Mouse (Mus musculus): ENCODE measurements around the gene Pex16. TPM values are rescaled to one million over a fixed set of nuclear protein-coding genes. Genes with fewer than 3 reads are reported as not detected.

Pex16 gene
- polyA plus RNA-seq, 1 experiment, result 21.0 TPM

DNA sequence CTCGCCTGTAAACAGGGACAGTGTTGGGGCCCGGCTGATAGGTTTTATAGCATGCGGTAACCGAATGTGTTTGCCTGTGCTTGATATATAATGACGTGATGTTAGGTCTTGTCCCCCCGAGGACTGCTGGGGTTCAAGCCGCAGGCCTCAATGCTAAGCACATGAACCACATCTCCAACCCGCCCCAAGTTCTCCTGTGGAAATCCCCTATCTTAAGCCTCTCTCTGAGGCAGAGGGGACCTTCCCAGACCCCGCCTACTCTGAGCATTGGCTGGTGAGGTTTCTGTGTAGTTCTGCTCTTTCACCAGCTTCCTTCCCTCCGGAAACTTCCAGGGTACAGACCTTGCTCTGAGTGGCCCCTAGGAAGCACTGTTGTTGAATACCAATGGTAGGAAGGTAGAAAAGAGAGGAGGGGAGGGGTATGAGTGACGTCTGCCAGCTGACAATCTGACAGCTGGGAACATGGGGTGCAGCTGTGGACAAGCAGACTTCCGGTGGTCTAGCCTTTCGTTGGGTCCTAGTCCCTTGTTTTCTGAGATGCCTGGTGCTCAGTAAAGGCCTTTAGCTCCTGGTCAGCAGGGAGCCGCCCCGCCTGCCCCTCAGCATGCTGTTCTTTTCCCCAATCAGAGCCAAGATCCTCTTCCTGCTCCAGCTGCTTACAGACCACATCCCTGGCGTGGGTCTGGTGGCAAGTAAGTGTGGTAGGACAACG lies 5.5 kb downstream of the Pex16 start:
- Histone ChIP-seq H3ac (ENCODE audit: control insufficient read depth, insufficient read length, low read depth) (no peak overlapping the region), H3K4me3 (ENCODE audit: insufficient read depth, poor library complexity, severe bottlenecking) (no peak overlapping the region), H3K79me3 (ENCODE audit: low read depth) (peaks cover 2% of the 10 kb centered on the region), H3K27me3 (ENCODE audit: control insufficient read depth, insufficient read depth, insufficient read length) (no peaks in the 10 kb centered on the region), H3K36me3 (ENCODE audit: control insufficient read depth, insufficient read depth) (peaks cover 26% of the 10 kb centered on the region), H3K79me2 (ENCODE audit: control insufficient read depth, insufficient read depth) (peaks cover 20% of the 10 kb centered on the region)
- TF ChIP-seq MAX (IDR thresholded peaks at IDR 0.05) (no peak), USF1 (IDR thresholded peaks at IDR 0.05; ENCODE audit: low read depth) (no peak), FOSL1 (IDR thresholded peaks at IDR 0.05; ENCODE audit: insufficient read depth, low read length, poor library complexity, severe bottlenecking) (no peak), CTCF (IDR thresholded peaks at IDR 0.05; ENCODE audit: control insufficient read depth, insufficient read depth, insufficient read length) (no peak), CEBPB (IDR thresholded peaks at IDR 0.05; ENCODE audit: low read depth) (no peak), MYOD1 (IDR thresholded peaks at IDR 0.05; ENCODE audit: control insufficient read depth, insufficient read length, low read depth) (no peak), MYOG (IDR thresholded peaks at IDR 0.05; ENCODE audit: control insufficient read depth, extremely low read depth, insufficient read length) (no peak)

DNA sequence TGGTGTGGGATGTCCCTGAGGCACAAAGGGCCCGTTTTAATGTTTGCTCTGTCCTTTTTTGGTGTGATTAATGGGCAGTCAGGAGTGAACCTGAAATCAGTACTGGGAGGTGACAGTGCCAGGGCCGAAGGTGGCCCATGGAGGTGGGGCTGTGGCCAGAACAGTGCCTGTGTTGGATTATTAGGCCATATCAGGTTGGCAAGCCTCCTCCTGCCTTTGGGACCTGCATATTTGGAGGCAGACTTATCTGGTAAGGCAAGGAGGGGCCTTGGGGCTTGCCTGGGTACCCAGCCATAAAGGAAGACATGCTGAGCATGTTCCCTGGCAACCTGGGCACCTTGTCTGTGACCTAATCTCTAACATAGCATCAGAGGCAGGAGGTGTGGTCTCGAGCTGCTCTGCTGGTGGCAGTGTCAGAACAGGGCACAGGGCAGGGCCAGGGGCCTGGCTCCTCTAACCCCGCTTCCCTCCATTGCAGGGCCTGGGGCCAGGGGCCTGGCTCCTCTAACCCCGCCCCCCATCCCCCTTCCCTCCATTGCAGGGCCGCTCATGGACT lies 6.1 kb downstream of the Pex16 start:
- TF ChIP-seq CTCF (IDR thresholded peaks at IDR 0.05; ENCODE audit: control insufficient read depth, insufficient read depth, insufficient read length) (no peak), CEBPB (IDR thresholded peaks at IDR 0.05; ENCODE audit: low read depth) (no peak), MYOG (IDR thresholded peaks at IDR 0.05; ENCODE audit: control insufficient read depth, extremely low read depth, insufficient read length) (no peak), MYOD1 (IDR thresholded peaks at IDR 0.05; ENCODE audit: control insufficient read depth, insufficient read length, low read depth) (no peak), MAX (IDR thresholded peaks at IDR 0.05) (no peak)
- H3K36me3 ChIP-seq (ENCODE audit: control insufficient read depth, insufficient read depth), result peaks cover 26% of the 10 kb centered on the region
- H3K79me3 ChIP-seq (ENCODE audit: low read depth), result peaks cover 2% of the 10 kb centered on the region
- peaks cover 17% of the 10 kb centered on the region for H3K79me2 ChIP-seq (ENCODE audit: control insufficient read depth, insufficient read depth)
- H3K27me3 ChIP-seq (ENCODE audit: control insufficient read depth, insufficient read depth, insufficient read length), result no peaks in the 10 kb centered on the region
- H3K4me3 ChIP-seq (ENCODE audit: insufficient read depth, poor library complexity, severe bottlenecking), result no peak overlapping the region
- H3ac ChIP-seq (ENCODE audit: control insufficient read depth, insufficient read length, low read depth), result no peak overlapping the region

DNA sequence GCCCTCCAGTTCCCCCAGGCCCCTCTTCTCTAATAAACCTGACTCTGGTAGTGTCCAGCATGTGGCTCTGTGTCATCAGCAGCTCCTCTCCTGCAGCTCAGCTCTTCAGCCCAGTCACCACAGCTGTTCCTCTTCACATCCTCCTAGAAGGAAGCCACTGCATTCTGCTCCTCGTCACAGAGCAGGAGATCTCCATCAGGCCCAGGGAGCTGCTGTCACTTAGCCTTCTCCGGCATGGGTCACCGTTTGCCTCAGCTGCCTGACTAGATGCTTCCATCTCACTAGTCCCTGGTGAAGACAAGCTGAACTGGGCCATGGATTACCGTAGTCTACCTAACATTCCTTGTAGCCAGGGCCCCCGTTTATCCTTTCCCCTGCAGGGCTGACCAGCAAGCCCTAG lies 6.7 kb downstream of the Pex16 start:
- Histone ChIP-seq H3K79me3 (ENCODE audit: low read depth) (peaks cover under 1% of the 10 kb centered on the region), H3K4me3 (ENCODE audit: insufficient read depth, poor library complexity, severe bottlenecking) (no peak overlapping the region), H3K27me3 (ENCODE audit: control insufficient read depth, insufficient read depth, insufficient read length) (no peaks in the 10 kb centered on the region), H3ac (ENCODE audit: control insufficient read depth, insufficient read length, low read depth) (no peak overlapping the region), H3K36me3 (ENCODE audit: control insufficient read depth, insufficient read depth) (peaks cover 26% of the 10 kb centered on the region), H3K79me2 (ENCODE audit: control insufficient read depth, insufficient read depth) (peaks cover 11% of the 10 kb centered on the region)
- TF ChIP-seq FOSL1 (IDR thresholded peaks at IDR 0.05; ENCODE audit: insufficient read depth, low read length, poor library complexity, severe bottlenecking) (no peak), MYOG (IDR thresholded peaks at IDR 0.05; ENCODE audit: control insufficient read depth, extremely low read depth, insufficient read length) (no peak), MAX (IDR thresholded peaks at IDR 0.05) (no peak), CTCF (IDR thresholded peaks at IDR 0.05; ENCODE audit: control insufficient read depth, insufficient read depth, insufficient read length) (no peak), CEBPB (IDR thresholded peaks at IDR 0.05; ENCODE audit: low read depth) (no peak), MYOD1 (IDR thresholded peaks at IDR 0.05; ENCODE audit: control insufficient read depth, insufficient read length, low read depth) (no peak), USF1 (IDR thresholded peaks at IDR 0.05; ENCODE audit: low read depth) (no peak)

GRCm38 (mm10) chr2:92381901-92382588 lies 7.6 kb downstream of the Pex16 start, which contains the start of gene 1700029I15Rik:
Gene 1700029I15Rik (plus strand): TSS chr2:92382538.
- no peak within 1 kb of the TSS for H3K4me3 ChIP-seq (ENCODE audit: insufficient read depth, poor library complexity, severe bottlenecking)
- no peak within 1 kb of the TSS for H3ac ChIP-seq (ENCODE audit: control insufficient read depth, insufficient read length, low read depth)
- no peaks in the 10 kb centered on the region for H3K27me3 ChIP-seq (ENCODE audit: control insufficient read depth, insufficient read depth, insufficient read length)
- H3K79me3 ChIP-seq (ENCODE audit: low read depth), result no peaks in the 10 kb centered on the region
- peaks cover 3% of the 10 kb centered on the region for H3K79me2 ChIP-seq (ENCODE audit: control insufficient read depth, insufficient read depth)
- H3K36me3 ChIP-seq (ENCODE audit: control insufficient read depth, insufficient read depth), result peaks cover 26% of the 10 kb centered on the region
- TF ChIP-seq MYOD1 (IDR thresholded peaks at IDR 0.05; ENCODE audit: control insufficient read depth, insufficient read length, low read depth) (no peak), MYOG (IDR thresholded peaks at IDR 0.05; ENCODE audit: control insufficient read depth, extremely low read depth, insufficient read length) (no peak), CEBPB (IDR thresholded peaks at IDR 0.05; ENCODE audit: low read depth) (no peak), CTCF (IDR thresholded peaks at IDR 0.05; ENCODE audit: control insufficient read depth, insufficient read depth, insufficient read length) (no peak), MAX (IDR thresholded peaks at IDR 0.05) (no peak), FOSL1 (IDR thresholded peaks at IDR 0.05; ENCODE audit: insufficient read depth, low read length, poor library complexity, severe bottlenecking) (no peak), USF1 (IDR thresholded peaks at IDR 0.05; ENCODE audit: low read depth) (no peak)

DNA sequence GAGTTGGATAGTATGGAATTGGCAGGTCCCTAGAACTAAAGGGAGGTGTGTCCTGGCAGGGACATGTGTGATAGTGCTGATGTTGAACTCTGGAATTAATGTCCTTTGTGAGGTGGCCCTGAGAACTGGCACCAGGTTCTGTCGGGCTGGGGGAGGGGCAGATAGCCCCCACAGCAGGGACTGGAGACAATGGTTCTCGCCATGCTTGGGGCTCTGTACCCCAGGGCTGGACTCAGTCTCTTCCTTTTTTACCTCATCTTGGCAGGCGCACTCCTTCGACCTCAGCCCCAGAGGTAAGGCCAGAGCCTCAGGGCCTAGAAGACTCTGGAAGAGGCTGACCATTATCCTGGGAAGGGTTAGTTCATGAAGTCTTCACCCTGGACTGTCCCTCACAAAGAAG lies 8.3 kb downstream of the Pex16 start:
- H3K36me3 ChIP-seq (ENCODE audit: control insufficient read depth, insufficient read depth), result peaks cover 26% of the 10 kb centered on the region
- no peaks in the 10 kb centered on the region for H3K79me2 ChIP-seq (ENCODE audit: control insufficient read depth, insufficient read depth)

More for the DNA sequence above, 8.3 kb downstream of the Pex16 start:
- H3ac ChIP-seq (ENCODE audit: control insufficient read depth, insufficient read length, low read depth), result no peak overlapping the region
- H3K4me3 ChIP-seq (ENCODE audit: insufficient read depth, poor library complexity, severe bottlenecking), result no peak overlapping the region
- no peaks in the 10 kb centered on the region for H3K79me3 ChIP-seq (ENCODE audit: low read depth)
- TF ChIP-seq FOSL1 (IDR thresholded peaks at IDR 0.05; ENCODE audit: insufficient read depth, low read length, poor library complexity, severe bottlenecking), result no peak
- no peak for TF ChIP-seq MYOD1 (IDR thresholded peaks at IDR 0.05; ENCODE audit: control insufficient read depth, insufficient read length, low read depth)
- TF ChIP-seq CEBPB (IDR thresholded peaks at IDR 0.05; ENCODE audit: low read depth), result no peak
- no peak for TF ChIP-seq CTCF (IDR thresholded peaks at IDR 0.05; ENCODE audit: control insufficient read depth, insufficient read depth, insufficient read length)
- no peak for TF ChIP-seq MAX (IDR thresholded peaks at IDR 0.05)
- TF ChIP-seq USF1 (IDR thresholded peaks at IDR 0.05; ENCODE audit: low read depth), result no peak
- TF ChIP-seq MYOG (IDR thresholded peaks at IDR 0.05; ENCODE audit: control insufficient read depth, extremely low read depth, insufficient read length), result no peak
- H3K27me3 ChIP-seq (ENCODE audit: control insufficient read depth, insufficient read depth, insufficient read length), result no peaks in the 10 kb centered on the region

Measured in C2C12 (cell line).